Mouse (Mus musculus) WW6 (cell line): ENCODE measurements around the gene Cercam.
A peak's percentile ranks its signal among the peaks of the same experiment; 100 is the strongest.
"Not testable (repeated sequence)": the region's sequence is repeated elsewhere in the genome, so short reads cannot be mapped to it uniquely, and the experiment has no call there.

Experiments used
- DNase-seq: peaks from one replicate; pipeline ENCODE4 v3.0.0-alpha.2; 2013; ENCODE audit warnings: low read depth, low spot score

Cercam gene

GRCm38 (mm10) chr2:29853736-29854135 is 15.2 kb upstream of the Cercam start:
- DNase-seq, result no peak

- no peak for DNase-seq
Observed at GRCm38 (mm10) chr2:29855585-29856210, 13.3 kb upstream of the Cercam start.

GRCm38 (mm10) chr2:29856451-29857260 is 12.3 kb upstream of the Cercam start:
- no peak for DNase-seq

GRCm38 (mm10) chr2:29857341-29857740 is 11.6 kb upstream of the Cercam start:
- no peak for DNase-seq

GRCm38 (mm10) chr2:29857967-29858366 is 11.0 kb upstream of the Cercam start:
- no peak for DNase-seq

GRCm38 (mm10) chr2:29858748-29859473 is 10.1 kb upstream of the Cercam start:
- no peak for DNase-seq

GRCm38 (mm10) chr2:29865125-29865524 is 3.8 kb upstream of the Cercam start:
- no peak for DNase-seq

GRCm38 (mm10) chr2:29869646-29870451 is 885 bp downstream of the Cercam start:
- DNase-seq, result no peak

- no peak for DNase-seq
Observed at GRCm38 (mm10) chr2:29872581-29873295, 3.8 kb downstream of the Cercam start.

GRCm38 (mm10) chr2:29873801-29874200 is 4.8 kb downstream of the Cercam start:
- DNase-seq, result no peak

- no peak for DNase-seq
Observed at GRCm38 (mm10) chr2:29878061-29878460, 9.1 kb downstream of the Cercam start.

GRCm38 (mm10) chr2:29879191-29879590 is 10.2 kb downstream of the Cercam start:
- no peak for DNase-seq

- no peak for DNase-seq
Observed at GRCm38 (mm10) chr2:29879964-29880830, 11.2 kb downstream of the Cercam start.

GRCm38 (mm10) chr2:29886659-29887292 is 17.8 kb downstream of the Cercam start:
- DNase-seq, result not testable (repeated sequence)

- DNase-seq, result peak; percentile 97
Observed at GRCm38 (mm10) chr2:29889066-29889944, 20.3 kb downstream of the Cercam start, which contains the start of gene Odf2. Gene Odf2, plus strand, starts transcription at chr2:29889221.

GRCm38 (mm10) chr2:29889991-29890833 is 21.2 kb downstream of the Cercam start:
- DNase-seq, result peak; percentile 70

GRCm38 (mm10) chr2:29891773-29892172 is 22.8 kb downstream of the Cercam start:
- no peak for DNase-seq
